Mouse (Mus musculus) MEL (cell line): ENCODE measurements around the gene Hcn2. TPM values are rescaled to one million over a fixed set of nuclear protein-coding genes. Genes with fewer than 3 reads are reported as not detected.

ENCODE experiments used
- DNase-seq: peaks from one replicate; pipeline ENCODE4 v3.0.0; 2011; ENCODE audit warnings: low read depth, low spot score
- H3K27ac ChIP-seq: 2 replicates; pipeline ENCODE4 v1.5.1; 2012; ENCODE audit warnings: low read depth, mild to moderate bottlenecking, control low read depth, low read length, moderate library complexity; ENCODE audit not compliant: control insufficient read depth
- H3K27me3 ChIP-seq, 2 experiments: fragments of 150-350 bp in 1 of 2; sonication (generic) in 1 of 2; 2 replicates each; pipeline ENCODE4 v1.6.1; 2012; ENCODE audit warnings: low read length in 2 of 2, mild to moderate bottlenecking in 2 of 2, improper control_type of control experiment in 1 of 2, moderate library complexity in 1 of 2; ENCODE audit not compliant: insufficient read depth in 2 of 2, control insufficient read depth in 1 of 2
- H3K36me3 ChIP-seq, 2 experiments: 2 replicates each; pipeline ENCODE4 v1.6.1; 2012 to 2014; ENCODE audit warnings: low read length in 2 of 2, improper control_type of control experiment in 1 of 2, inconsistent platforms in 1 of 2, mild to moderate bottlenecking in 1 of 2; ENCODE audit not compliant: insufficient read depth in 2 of 2, control insufficient read depth in 1 of 2
- H3K4me1 ChIP-seq, 2 experiments: fragments of 150-350 bp in 1 of 2; sonication (generic) in 1 of 2; 2 replicates each; pipeline ENCODE4 v1.6.1; 2012; ENCODE audit warnings: low read length in 2 of 2, improper control_type of control experiment in 1 of 2, mild to moderate bottlenecking in 1 of 2; ENCODE audit not compliant: insufficient read depth in 2 of 2, control insufficient read depth in 1 of 2
- H3K4me3 ChIP-seq, 2 experiments: fragments of 150-350 bp in 1 of 2; sonication (generic) in 1 of 2; 2 replicates each; pipeline ENCODE4 v1.5.1; 2012; ENCODE audit warnings: low read depth in 2 of 2, low read length in 2 of 2, mild to moderate bottlenecking in 2 of 2, moderate library complexity in 2 of 2, control low read depth in 1 of 2, improper control_type of control experiment in 1 of 2; ENCODE audit not compliant: control insufficient read depth in 1 of 2, insufficient read depth in 1 of 2
- H3K79me2 ChIP-seq: 2 replicates; pipeline ENCODE4 v1.6.1; 2012; ENCODE audit warnings: mild to moderate bottlenecking, low read length, moderate library complexity; ENCODE audit not compliant: control insufficient read depth, poor library complexity, insufficient read depth
- H3K9ac ChIP-seq: 2 replicates; pipeline ENCODE4 v1.6.1; 2012; ENCODE audit warnings: low read depth, mild to moderate bottlenecking, control low read depth, low read length, moderate library complexity; ENCODE audit not compliant: control insufficient read depth, poor library complexity, severe bottlenecking
- H3K9me3 ChIP-seq: fragments of 150-350 bp; sonication (generic); replicated peaks from 2 replicates; pipeline ENCODE4 v1.6.1; 2012; ENCODE audit warnings: mild to moderate bottlenecking, low read length, improper control_type of control experiment, moderate library complexity; ENCODE audit not compliant: insufficient read depth
- BHLHE40 ChIP-seq: IDR thresholded peaks from 2 replicates; pipeline ENCODE4 v1.6.1; 2012; ENCODE audit warnings: low read depth, mild to moderate bottlenecking, inconsistent platforms, low read length, improper control_type of control experiment, borderline replicate concordance
- ELF1 ChIP-seq: IDR thresholded peaks from 2 replicates; pipeline ENCODE4 v1.6.1; 2014; ENCODE audit warnings: low read depth, mild to moderate bottlenecking, inconsistent platforms, low read length, improper control_type of control experiment, moderate library complexity
- EP300 ChIP-seq, 2 experiments: IDR thresholded peaks; 2 replicates each; pipeline ENCODE4 v1.6.1; 2011; ENCODE audit warnings: improper control_type of control experiment in 2 of 2, low read length in 2 of 2, low read depth in 1 of 2, mild to moderate bottlenecking in 1 of 2
- ETS1 ChIP-seq: IDR thresholded peaks from 2 replicates; pipeline ENCODE4 v1.6.1; 2012; ENCODE audit warnings: low read depth, mild to moderate bottlenecking, inconsistent platforms, low read length, improper control_type of control experiment, moderate library complexity
- GABPA ChIP-seq: IDR thresholded peaks from 2 replicates; pipeline ENCODE4 v1.6.1; 2012; ENCODE audit warnings: low read depth, mild to moderate bottlenecking, inconsistent platforms, low read length, improper control_type of control experiment, moderate library complexity
- GATA1 ChIP-seq: IDR thresholded peaks from 2 replicates; pipeline ENCODE4 v1.6.1; 2011; ENCODE audit warnings: low read depth, low read length, improper control_type of control experiment
- KAT2A ChIP-seq: conservative IDR thresholded peaks from 2 replicates; pipeline ENCODE4 v1.6.1; 2012; ENCODE audit warnings: low read depth, low read length, improper control_type of control experiment, inconsistent platforms
- MAFK ChIP-seq: IDR thresholded peaks from 2 replicates; pipeline ENCODE4 v1.6.1; 2011; ENCODE audit warnings: low read depth, mild to moderate bottlenecking, low read length, improper control_type of control experiment, borderline replicate concordance
- MAX ChIP-seq: IDR thresholded peaks from 2 replicates; pipeline ENCODE4 v1.6.1; 2011; ENCODE audit warnings: low read length, improper control_type of control experiment
- MYB ChIP-seq: IDR thresholded peaks from 2 replicates; pipeline ENCODE4 v1.6.1; 2011; ENCODE audit warnings: mild to moderate bottlenecking, low read depth, low read length, improper control_type of control experiment
- NELFE ChIP-seq: IDR thresholded peaks from 2 replicates; pipeline ENCODE4 v1.6.1; 2011; ENCODE audit warnings: low read depth, low read length, improper control_type of control experiment
- POLR2AphosphoS2 ChIP-seq: IDR thresholded peaks from 2 replicates; pipeline ENCODE4 v1.6.1; 2011; ENCODE audit warnings: low read length, improper control_type of control experiment
- POLR2AphosphoS5 ChIP-seq: IDR thresholded peaks from 2 replicates; pipeline ENCODE4 v1.6.1; 2012; ENCODE audit warnings: low read depth, borderline replicate concordance, mild to moderate bottlenecking, inconsistent platforms, low read length, moderate library complexity, mixed read lengths
- TAL1 ChIP-seq: IDR thresholded peaks from 2 replicates; pipeline ENCODE4 v1.6.1; 2012; ENCODE audit warnings: mild to moderate bottlenecking, inconsistent platforms, low read length, moderate library complexity, mixed read lengths
- TBP ChIP-seq: IDR thresholded peaks from 2 replicates; pipeline ENCODE4 v1.8.0; 2011; ENCODE audit warnings: low read depth, low read length, improper control_type of control experiment
- TCF12 ChIP-seq: IDR thresholded peaks from 2 replicates; pipeline ENCODE4 v1.6.1; 2014; ENCODE audit warnings: low read depth, mild to moderate bottlenecking, inconsistent platforms, low read length, improper control_type of control experiment, moderate library complexity
- UBTF ChIP-seq: IDR thresholded peaks from 2 replicates; pipeline ENCODE4 v1.6.1; 2012; ENCODE audit warnings: low read depth, mild to moderate bottlenecking, inconsistent platforms, low read length, improper control_type of control experiment, moderate library complexity, borderline replicate concordance; ENCODE audit not compliant: insufficient read depth
- USF1 ChIP-seq: IDR thresholded peaks from 2 replicates; pipeline ENCODE4 v1.6.1; 2014; ENCODE audit warnings: low read depth, mild to moderate bottlenecking, inconsistent platforms, low read length, improper control_type of control experiment, moderate library complexity
- USF2 ChIP-seq, 2 experiments: IDR thresholded peaks; 2 replicates each; pipeline ENCODE4 v1.6.1; 2011 to 2012; ENCODE audit warnings: improper control_type of control experiment in 2 of 2, low read length in 2 of 2, borderline replicate concordance in 1 of 2, inconsistent platforms in 1 of 2, low read depth in 1 of 2, mild to moderate bottlenecking in 1 of 2; ENCODE audit not compliant: insufficient read depth in 1 of 2
- ZMIZ1 ChIP-seq: IDR thresholded peaks from 2 replicates; pipeline ENCODE4 v1.6.1; 2012; ENCODE audit warnings: low read depth, mild to moderate bottlenecking, inconsistent platforms, low read length, improper control_type of control experiment, moderate library complexity
- polyA plus RNA-seq, 2 experiments: library from polyadenylated mRNA; stranded (reverse) in 1 of 2; unstranded in 1 of 2; fragments of >175 nt in 1 of 2; fragments of >200 nt in 1 of 2; gene quantifications; 2 replicates each; pipeline versions ENCODE4 v1.2.1 to v1.2.4; 2012; ENCODE audit warnings: low replicate concordance in 2 of 2, low read depth in 1 of 2; ENCODE audit not compliant: insufficient read length in 2 of 2, insufficient read depth in 1 of 2, missing spikeins in 1 of 2
- total RNA-seq: library from RNA; depleted of rRNA; stranded (reverse); fragments of 300-350 nt; gene quantifications from 2 replicates; pipeline ENCODE4 v1.2.3, GENCODE M21; 2012

The Hcn2 gene
- total and polyA plus RNA-seq, 3 experiments = 0.42 to 1.6 TPM; not detected in 1

DNA sequence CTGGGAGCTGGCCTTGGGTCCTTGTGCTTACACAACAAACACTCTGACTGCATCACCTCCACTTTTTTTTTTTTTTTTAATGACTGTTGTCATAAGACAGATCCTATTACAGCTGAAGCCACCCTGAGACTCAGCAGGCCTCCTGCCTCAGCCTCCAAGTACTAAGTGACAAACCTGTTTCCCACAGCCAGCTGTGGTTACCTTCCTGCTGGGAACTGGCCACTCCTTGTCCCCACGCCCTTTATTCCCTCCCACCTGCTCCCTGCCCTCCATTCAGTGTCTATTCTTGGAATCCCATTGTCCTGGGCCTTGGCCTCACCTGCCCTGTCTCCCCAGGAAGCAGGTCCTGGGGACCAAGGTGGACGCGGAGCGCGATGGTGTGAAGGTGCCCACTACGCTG, 28.9 kb upstream of the Hcn2 start:
- no peak overlapping the region for H3K9ac ChIP-seq
- H3K36me3 ChIP-seq = peaks cover 3 to 4% of the 10 kb centered on the region in 2 experiments; a peak in 2 of 4 replicates
- H3K79me2 ChIP-seq = peaks cover 27% of the 10 kb centered on the region
- DNase-seq = no peak
- TF ChIP-seq NELFE = no peak
- TF ChIP-seq MAFK = no peak
- no peak for TF ChIP-seq MAX
- no peak for TF ChIP-seq TCF12
- TF ChIP-seq USF1 = no peak
- no peak for TF ChIP-seq POLR2AphosphoS2
- TF ChIP-seq ZMIZ1 = no peak
- TF ChIP-seq MYB = no peak
- TF ChIP-seq USF2 (IDR thresholded peaks at IDR 0.05; ENCODE audit: borderline replicate concordance in 1 of 2, insufficient read depth in 1 of 2, low read depth in 1 of 2, low read length in 2 of 2) = no peak
- no peak for TF ChIP-seq BHLHE40
- no peaks in the 10 kb centered on the region for H3K9me3 ChIP-seq
- no peak overlapping the region for H3K27ac ChIP-seq
- no peaks in the 10 kb centered on the region for H3K27me3 ChIP-seq
- H3K4me1 ChIP-seq = peaks cover 2 to 13% of the 10 kb centered on the region in 2 experiments; a peak in 3 of 4 replicates
- no peak overlapping the region for H3K4me3 ChIP-seq

DNA sequence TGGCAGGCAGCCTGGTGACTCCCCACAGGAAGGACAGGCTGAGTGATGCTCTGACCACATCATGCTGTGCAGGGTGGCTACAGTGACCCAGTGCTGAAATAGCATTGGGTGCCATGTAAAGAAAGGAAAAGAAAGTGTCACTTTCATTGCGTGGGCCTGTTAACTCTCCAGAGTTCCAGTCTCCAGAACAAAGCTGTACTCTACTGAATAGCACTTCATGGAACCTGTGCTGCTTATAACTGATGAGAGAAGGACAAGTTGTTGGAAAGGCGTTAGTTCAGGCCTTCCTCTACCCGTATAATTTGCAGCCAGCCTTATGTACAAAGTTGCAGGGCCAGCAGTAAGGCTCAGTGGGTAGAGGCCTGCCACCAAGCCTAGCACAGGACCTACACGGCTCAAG, 27.7 kb upstream of the Hcn2 start, which contains the start of gene Gzmm:
Gene Gzmm, plus strand, starts transcription at position 301 of the 400 bp plus-strand sequence.
- peaks cover 15% of the 10 kb centered on the region for H3K79me2 ChIP-seq
- no peak within 1 kb of the TSS for H3K9ac ChIP-seq
- H3K27me3 ChIP-seq = no peaks in the 10 kb centered on the region
- no peak for TF ChIP-seq MAFK
- no peak for TF ChIP-seq TBP
- no peak for TF ChIP-seq TCF12
- no peak; the same call in 1 of the 2 replicates for TF ChIP-seq POLR2AphosphoS2
- no peak for TF ChIP-seq EP300 (IDR thresholded peaks at IDR 0.05; ENCODE audit: low read depth in 1 of 2, low read length in 2 of 2)
- TF ChIP-seq UBTF = no peak
- TF ChIP-seq ZMIZ1 = no peak
- no peak for TF ChIP-seq ETS1
- no peak for TF ChIP-seq ELF1
- no peak for TF ChIP-seq POLR2AphosphoS5
- TF ChIP-seq KAT2A = no peak
- no peak for TF ChIP-seq GATA1
- TF ChIP-seq GABPA = no peak
- TF ChIP-seq TAL1 = no peak
- no peak for TF ChIP-seq NELFE
- H3K4me3 ChIP-seq = no peak within 1 kb of the TSS
- no peak within 1 kb of the TSS for H3K27ac ChIP-seq
- H3K9me3 ChIP-seq = no peaks in the 10 kb centered on the region
- peaks cover 0 to 7% of the 10 kb centered on the region in 2 experiments; a peak in 2 of 4 replicates for H3K4me1 ChIP-seq
- peaks cover 3% of the 10 kb centered on the region in 2 experiments; a peak in 2 of 4 replicates for H3K36me3 ChIP-seq
- DNase-seq = no peak
